Mouse (Mus musculus): ENCODE measurements around the gene H1f0. TPM values are rescaled to one million over a fixed set of nuclear protein-coding genes. Genes with fewer than 3 reads are reported as not detected.

The H1f0 gene
- total RNA-seq (2021): 100 to 1,000 TPM; 101 to 108 TPM

DNA sequence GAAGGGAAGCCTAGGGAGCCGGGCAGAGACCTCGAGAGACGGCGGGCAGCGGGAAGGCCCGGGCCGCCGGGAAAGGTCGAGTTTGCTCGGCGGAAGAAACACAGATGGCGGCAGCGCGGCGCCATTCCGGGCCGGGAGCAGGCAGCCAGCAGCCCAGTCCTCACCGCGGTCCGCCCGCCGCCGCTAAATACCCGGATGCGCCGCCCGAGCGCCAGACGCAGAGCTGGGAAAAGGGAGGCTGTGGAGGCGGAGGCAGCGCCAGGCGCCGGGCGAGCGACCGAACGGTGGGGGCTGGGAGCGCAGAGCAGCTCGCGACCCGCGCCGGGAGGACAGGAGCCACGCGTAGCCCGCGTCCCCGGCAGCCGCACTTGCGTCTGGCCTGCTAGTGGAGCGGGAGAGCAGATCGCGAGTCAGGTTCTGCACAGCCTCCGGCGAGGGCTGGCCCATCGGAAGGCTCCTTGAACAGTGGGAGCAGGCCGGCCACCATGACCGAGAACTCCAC is at the start of gene H1f0:
Gene H1f0, plus strand, starts transcription at position 214 of the 502 bp plus-strand sequence.
- DNase-seq (ENCODE audit: extremely low spot score in 1 of 2, low spot score in 1 of 2): peak; percentile 96 to 98

DNA sequence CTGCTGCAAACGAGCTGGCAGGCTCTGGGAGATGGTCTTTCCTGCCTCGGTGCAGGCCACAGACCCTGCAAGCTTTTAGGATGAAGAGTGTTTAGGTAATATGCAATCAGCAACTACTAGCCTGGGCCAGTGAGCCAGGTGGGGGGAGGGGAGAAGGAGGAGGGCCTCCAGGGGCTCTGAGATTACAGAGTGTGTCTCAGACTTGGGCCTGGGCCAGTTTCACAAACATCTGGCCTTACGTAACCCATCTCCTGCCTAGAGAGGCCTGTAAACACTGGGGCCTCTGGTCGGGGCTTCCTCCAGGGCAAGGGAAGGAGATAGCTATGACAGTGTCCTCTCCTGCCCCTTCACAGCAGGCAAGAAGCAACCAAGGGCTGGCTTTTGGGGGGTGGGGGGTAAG is 49.4 kb upstream of the H1f0 start:
- no peak for DNase-seq (ENCODE audit: extremely low spot score in 1 of 2, low spot score in 1 of 2)

DNA sequence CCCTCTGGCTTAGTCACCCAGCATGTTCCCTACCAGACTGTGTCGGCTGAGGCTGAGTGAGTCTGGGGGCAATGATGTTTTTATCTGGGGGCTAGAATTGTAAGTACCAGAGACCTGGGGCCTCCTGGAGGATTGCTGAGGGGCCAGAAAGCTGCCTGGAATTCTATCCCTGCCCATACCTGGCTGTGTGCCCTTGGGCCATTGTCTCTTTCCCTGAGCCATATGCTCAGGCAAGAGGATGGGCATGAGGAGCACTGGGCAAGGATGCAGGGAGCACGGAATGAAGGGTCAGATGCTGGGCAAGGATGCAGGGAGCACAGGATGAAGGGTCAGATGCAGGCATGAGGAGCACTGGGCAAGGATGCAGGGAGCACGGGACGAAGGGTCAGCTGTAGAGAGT is 48.2 kb upstream of the H1f0 start:
- DNase-seq (ENCODE audit: extremely low spot score in 1 of 2, low spot score in 1 of 2): no peak

DNA sequence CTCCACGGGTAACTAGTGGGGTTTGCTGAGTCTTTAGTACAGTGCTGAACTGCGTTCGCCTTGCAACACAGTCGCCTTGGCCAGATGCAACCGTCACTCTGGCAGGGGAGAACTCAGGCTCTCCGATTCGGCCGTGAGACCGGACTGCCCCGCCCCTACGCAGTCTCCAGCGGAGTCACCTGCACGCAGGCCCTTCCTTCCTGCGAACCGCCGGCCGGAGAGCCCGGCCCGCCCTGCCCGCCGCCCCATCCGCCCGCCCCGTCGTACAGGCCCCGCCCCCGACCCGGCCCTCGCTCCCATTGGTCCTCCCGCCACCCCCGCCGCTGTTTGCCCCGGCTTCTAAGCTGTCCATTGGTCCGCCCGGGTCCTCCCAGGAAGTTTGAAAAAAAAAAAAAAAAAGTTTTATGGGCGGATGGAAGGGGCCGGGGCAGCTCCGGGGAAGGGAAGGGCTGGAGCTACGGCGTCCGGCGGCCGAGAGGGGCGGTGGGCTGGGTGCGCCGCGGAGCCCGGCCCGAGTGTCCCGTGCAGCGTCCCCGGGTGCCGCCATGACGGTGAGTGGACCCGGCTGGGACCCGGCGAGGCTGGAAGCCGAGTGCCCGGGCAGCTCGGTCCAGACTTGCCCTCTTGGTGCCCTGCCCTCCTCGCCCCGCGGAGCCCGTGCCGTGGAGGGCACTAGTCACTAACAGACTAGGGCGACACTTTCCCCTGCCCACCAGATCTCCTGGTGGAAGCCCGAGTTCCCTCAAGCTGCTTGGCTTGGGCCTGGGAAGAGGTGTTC is 45.4 kb upstream of the H1f0 start:
- DNase-seq (ENCODE audit: extremely low spot score in 1 of 2, low spot score in 1 of 2): peak in 1 of 2 experiments; percentile 43

DNA sequence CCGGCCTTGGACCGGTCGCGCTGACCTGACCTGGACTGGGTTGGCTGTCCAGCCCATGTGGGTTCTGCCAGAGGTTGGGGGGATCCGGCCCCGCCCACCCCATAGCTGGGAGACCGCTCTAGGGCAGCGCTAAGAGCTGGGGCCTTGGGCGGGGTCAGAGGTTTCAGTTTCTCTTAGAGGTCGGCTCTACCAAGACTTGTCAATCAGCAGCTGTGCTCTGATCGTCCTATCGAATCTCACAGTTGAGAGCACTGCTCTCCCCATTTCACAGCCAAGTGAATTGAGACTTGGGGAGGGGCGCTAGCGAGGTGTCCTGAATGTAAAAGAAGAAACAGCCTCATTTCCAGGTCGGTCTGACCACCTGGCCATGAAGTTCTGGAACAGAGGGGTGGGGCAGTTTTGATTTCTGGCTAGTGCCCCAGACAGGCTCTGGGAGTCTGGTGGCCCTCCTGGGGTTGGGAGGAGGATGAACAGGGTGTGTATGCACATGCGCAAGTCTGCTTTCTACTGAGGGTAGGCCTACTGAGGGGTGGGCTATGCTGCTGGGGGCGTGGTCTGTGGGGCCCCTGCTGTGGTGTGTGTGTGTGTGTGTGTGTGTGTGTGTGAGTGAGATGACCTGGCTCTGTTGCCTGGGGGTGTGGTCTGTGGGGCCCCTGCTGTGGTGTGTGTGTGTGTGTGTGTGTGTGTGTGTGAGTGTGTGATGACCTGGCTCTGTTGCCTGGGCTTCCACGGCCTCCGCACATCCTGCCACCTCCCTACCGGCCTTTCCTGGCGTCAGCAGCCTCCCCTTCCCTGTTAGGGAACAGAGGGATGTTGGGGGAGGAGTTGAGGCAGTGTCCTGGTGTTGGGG is 44.6 kb upstream of the H1f0 start:
- no peak for DNase-seq (ENCODE audit: extremely low spot score in 1 of 2, low spot score in 1 of 2)

DNA sequence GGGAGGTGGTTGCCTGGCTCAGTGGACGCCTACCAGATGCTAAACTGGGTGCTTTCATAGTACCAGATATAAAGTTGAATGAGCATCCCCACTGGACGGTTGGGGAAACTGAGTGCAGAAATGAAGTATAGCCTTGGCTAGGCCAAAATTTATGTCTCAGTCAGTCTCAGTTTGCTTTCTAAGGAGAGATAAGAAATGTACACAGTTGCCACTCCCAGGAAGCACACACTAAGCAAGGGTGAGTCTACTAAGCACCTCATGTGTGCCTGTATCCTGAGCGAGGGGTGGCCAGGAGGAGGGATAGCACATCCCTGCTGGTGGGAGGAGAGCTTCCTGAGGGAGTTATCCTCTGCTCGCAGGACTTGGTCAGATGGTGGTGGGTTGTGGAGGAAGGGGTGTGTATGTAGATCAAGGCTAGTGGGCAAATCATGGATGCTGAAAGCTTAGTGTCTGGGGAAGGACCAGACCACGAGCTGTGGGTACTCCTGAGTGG is 43.9 kb upstream of the H1f0 start:
- DNase-seq (ENCODE audit: extremely low spot score in 1 of 2, low spot score in 1 of 2): no peak

DNA sequence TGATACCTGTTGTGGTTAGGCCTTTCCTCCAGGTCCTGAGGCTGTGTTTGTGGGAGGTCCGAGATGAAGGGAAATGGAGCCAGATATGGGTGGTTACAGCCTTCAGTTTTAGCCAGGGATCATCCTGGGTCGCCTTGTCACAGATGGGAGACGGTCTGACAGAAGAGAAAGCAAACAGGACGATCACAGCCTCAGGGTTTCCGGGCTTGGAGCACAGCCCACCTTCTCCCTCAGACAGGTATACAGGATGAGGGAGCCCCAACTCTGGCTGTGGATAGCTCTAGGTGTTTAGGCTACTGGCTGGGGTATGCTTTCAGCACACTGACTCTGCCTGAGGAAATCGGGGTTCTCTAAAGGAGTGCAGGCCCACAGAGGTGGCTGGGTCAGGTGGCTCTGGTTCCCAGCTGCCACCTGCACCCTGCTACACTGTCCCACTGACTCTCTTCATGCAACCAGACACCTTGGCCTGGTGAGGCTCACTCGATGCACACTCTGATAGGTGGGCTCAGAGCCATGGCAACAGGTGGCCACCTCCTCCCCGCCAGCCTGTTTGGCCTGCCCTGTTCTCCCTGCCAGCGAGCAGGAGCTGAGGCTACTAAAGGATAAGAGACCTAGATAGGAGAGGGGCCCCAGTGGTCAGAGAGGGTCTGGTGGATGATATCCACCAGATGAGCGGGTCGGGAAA is 41.6 kb upstream of the H1f0 start:
- DNase-seq (ENCODE audit: extremely low spot score in 1 of 2, low spot score in 1 of 2): no peak

DNA sequence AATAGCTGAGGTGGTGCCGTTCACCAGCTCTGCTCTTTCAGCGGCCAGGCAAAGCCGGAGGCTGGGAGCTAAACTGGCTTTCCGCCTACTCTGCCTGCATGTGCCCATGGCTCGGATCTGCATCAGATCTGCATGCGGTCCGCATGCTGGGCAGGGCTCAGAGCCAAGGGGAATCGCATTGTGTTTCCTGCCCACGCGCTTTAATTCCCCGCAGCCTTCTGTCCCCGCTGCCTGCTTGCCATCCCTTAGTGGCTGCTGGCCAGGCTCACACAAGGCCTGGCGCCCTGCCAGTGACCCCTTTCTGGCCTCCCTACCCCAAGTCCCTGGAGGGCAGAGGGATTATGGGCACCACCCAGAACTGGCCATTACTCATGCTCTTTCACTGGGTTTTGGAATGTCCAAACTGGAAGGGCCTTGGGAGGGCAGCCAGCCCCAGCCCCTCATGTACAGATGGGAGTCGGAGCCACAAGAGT is 39.7 kb upstream of the H1f0 start:
- DNase-seq (ENCODE audit: extremely low spot score in 1 of 2, low spot score in 1 of 2): peak; percentile 73 to 75

DNA sequence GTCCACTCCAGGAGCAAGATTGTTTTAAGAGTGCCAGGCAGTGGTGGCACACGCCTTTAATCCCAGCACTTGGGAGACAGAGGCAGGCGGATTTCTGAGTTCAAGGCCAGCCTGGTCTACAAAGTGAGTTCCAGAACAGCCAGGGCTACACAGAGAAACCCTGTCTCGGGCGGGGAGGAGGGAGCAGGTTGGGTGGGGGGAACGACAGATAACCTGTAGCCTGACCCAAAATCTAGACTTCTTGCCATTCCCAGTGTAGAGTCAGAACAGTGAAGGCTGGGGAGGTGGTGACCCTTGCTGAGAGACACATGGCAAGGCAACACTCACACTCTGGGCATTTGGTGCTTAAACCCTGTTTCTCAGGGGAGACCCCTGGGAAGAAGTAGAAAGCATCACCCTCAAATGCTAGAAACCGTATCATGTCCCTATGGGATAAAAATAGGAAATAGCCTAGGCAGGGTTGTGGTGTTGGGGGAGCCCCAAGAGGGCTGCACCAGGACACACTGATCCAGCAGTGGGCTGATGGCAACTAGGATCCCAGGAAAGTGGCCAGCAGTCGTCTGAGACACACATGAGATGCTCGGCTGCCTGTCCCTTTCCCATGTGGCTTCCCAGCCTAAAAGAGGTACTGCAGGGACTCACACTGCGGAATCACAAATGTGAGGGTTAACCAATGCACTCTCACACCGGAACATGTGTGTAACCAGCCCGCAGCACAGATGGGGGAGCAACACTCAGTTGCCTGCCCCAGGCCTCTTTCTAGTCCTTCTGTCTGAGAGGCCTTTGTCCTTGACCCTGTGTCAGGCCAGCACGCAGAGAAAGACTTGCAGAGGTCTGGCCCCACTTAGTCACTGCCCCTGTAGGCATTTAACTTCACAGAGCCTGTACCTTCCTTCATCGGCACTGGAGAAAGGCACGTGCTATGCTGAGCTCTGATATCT is 38.8 kb upstream of the H1f0 start:
- no peak for DNase-seq (ENCODE audit: extremely low spot score in 1 of 2, low spot score in 1 of 2)

DNA sequence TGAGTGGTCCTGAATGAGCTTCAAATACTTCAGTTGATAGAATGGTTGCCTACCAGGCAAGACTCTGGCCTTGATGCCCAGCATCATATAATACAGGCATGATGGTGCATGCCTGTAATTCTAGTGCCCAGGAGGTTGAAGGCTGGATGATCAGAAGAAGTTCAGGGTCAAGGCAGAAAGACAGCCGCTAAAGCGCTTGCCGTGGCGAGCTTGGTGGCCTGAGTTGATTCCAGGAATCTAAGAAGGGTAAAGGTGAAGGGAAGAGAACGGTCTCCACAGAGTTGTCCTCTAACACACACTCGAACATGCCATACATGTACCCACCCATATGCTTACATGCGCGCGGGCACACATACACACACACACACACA is 38.2 kb upstream of the H1f0 start:
- DNase-seq (ENCODE audit: extremely low spot score in 1 of 2, low spot score in 1 of 2): no peak

DNA sequence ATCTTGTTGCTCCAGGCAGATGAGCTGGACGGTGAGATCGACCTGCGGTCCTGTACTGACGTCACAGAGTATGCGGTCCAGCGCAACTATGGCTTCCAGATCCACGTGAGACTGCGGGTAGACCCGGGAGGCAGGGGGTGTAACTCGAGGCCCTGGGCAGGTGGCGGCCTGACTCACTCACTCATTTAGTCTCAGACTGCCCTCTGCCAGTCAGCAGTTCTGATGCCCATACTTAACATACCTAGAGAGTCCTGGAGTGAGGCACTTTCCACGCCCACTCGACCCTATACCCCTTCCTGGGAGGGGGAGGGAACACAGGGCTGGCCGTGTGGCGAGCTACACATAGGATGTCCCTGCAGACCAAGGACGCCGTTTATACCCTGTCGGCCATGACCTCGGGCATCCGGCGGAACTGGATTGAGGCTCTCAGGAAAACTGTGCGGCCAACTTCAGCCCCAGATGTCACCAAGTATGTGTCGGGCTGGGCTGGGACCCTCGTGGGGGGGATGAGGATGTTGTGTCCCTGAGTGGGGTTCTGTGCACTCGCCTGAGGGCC is 37.2 kb upstream of the H1f0 start:
- no peak for DNase-seq (ENCODE audit: extremely low spot score in 1 of 2, low spot score in 1 of 2)

DNA sequence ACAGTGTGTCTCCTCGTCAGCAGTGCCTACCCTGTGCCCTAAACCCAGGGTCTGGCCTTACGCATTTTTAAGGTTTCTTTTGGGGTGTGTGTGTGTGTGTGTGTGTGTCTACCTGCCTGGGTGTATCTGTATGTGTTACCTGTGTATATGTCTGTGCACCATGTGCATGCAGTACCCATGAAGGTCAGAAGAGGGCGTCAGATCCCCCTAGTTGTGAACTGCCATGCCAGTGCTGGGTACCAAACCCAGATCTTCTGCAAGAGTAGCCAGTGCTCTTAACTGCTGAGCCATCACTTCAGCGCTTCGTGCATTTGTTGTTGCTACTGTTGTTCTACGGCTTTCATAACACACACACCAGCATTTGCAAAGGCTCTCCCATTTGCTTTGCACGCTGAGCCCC is 36.0 kb upstream of the H1f0 start:
- DNase-seq (ENCODE audit: extremely low spot score in 1 of 2, low spot score in 1 of 2): no peak

DNA sequence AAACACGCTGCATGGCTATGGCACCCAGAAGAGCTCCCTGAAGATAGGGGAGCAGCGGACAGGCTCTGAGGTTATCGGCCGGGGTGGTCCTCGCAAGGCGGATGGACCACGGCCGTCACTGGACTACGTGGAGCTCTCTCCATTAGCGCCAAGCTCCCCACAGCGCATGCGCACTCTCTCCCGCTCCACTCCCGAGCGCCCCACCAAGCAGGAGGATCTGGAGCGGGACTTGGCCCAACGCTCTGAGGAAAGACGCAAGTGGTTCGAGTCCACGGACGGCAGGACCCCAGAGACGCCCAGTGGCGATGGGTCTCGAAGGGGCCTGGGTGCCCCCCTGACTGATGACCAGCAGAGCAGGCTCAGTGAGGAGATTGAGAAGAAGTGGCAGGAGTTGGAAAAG is 35.3 kb upstream of the H1f0 start:
- no peak for DNase-seq (ENCODE audit: extremely low spot score in 1 of 2, low spot score in 1 of 2)

DNA sequence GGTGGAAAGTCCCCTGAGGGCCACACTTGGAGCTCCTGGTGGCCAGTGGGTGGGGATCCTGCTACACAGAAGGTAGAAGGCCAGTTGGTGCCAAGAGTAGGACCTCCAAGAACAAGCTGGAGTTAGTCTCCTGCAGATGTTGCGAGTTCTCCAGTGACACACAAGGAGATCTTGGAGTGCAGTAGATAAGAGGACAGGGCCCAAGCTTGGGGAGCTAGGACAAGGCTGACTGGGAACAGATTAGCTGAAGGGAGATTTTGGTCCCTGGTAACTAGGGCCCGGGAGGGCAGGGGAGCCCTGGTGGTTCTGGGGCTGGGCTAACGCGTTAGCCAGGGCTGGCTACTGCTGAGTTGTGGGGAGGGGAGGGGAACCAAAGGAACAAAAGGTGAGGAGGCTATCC is 32.3 kb upstream of the H1f0 start:
- DNase-seq (ENCODE audit: extremely low spot score in 1 of 2, low spot score in 1 of 2): no peak

DNA sequence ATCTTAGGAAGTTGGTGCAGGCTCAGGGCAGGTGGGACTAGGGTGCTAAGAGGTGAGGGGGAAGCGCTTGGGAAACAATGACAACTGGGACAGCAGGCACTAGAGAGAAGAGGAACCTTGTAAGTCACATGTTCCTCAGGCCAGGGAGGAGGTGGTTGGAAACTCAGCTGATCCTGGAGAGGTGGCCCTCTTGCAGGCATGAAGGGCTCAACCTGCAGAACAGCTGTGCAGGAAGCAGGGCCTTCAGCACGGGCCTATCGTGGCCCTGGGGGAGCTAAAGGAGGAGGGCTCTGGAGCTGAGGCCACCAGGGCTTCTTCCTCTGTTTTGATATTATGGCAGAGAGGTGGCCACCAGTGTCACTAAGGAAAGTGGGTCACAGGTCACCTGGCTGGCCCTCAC is 31.6 kb upstream of the H1f0 start:
- no peak for DNase-seq (ENCODE audit: extremely low spot score in 1 of 2, low spot score in 1 of 2)

DNA sequence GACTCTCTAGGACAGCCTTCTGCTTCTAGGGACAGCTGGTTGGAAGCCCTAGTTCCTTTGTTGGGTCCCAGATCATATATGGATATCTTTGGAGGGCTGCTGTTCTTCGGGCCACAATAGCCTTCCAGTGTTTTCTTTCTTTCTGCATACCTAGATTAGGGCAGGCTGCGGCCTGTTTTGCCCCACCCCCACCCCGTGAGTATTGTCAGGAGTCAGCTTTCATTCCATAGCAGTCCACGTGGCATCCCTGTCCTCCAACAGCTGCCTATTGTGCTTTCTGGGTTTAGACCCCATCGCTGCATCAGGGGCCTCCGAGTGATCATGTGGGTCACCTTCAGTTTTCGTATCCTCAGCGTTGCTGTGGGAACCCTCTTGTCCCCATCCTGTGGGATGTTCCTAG is 29.9 kb upstream of the H1f0 start:
- DNase-seq (ENCODE audit: extremely low spot score in 1 of 2, low spot score in 1 of 2): no peak

DNA sequence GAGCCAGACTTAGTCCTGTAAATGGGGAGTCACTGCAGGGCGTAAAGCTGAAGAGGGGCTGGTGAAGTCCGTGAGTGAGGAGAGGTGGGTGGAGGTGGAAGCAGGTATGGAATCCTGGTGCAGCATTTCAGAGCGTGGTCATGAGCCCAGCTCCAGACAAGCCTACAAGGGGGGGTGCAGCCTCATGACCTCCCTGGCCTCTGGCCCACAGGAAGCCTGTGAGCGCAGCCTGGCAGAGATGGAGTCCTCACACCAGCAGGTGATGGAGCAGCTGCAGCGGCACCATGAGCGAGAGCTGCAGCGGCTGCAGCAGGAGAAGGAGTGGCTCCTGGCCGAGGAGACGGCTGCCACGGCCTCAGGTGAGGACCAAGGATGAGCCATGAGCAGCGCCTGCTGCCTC is 28.7 kb upstream of the H1f0 start:
- no peak for DNase-seq (ENCODE audit: extremely low spot score in 1 of 2, low spot score in 1 of 2)

DNA sequence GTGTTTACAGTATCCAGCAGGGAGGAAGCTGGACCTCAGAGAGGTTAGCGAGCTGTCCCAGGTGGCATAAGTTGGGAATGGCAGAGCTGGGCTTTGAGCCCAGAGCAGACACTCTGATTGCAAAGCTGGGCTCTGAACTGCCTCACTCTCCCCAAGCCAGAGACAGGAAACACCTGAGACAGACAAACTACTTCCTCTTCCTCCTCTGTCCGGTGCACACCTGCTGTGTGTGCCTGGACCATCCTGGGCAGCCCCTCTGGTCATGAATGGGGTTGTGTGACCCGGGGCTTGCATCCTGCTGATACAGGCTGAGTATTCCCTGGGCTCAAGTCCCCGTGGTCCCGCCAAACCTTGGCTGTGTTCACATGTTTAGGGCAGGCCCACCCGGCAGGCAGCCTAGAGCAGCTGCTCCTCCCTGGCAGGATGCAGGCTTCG is 27.9 kb upstream of the H1f0 start:
- DNase-seq (ENCODE audit: extremely low spot score in 1 of 2, low spot score in 1 of 2): no peak

DNA sequence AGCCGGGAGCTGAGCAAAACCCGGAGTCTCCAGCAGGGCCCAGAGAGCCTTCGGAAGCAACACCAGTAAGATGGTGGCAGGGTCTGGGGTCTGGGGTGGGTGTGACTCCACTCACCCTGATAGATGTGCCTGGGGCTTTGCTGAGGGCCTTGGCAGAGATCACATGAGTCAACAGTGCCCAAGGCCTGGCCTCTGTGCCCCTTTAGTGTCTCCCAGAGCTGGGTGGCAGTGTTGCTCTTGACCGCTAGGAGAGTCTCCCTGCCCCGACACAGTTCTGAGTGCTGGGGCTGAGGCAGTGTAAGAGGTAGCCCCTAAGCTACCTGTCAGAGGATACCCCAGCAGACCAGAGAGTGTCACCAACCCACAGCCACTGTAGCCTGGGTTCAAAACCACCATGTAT is 26.7 kb upstream of the H1f0 start:
- DNase-seq (ENCODE audit: extremely low spot score in 1 of 2, low spot score in 1 of 2): no peak

All from layer of hippocampus, postnatal 25 days (tissue).